Mouse (Mus musculus): ENCODE results near the gene Arl8a.

Arl8a gene

GRCm38 (mm10) chr1:135133678-135134435 lies 12.8 kb upstream of the Arl8a start:
- no peak for DNase-seq (ENCODE audit: low spot score)

DNA sequence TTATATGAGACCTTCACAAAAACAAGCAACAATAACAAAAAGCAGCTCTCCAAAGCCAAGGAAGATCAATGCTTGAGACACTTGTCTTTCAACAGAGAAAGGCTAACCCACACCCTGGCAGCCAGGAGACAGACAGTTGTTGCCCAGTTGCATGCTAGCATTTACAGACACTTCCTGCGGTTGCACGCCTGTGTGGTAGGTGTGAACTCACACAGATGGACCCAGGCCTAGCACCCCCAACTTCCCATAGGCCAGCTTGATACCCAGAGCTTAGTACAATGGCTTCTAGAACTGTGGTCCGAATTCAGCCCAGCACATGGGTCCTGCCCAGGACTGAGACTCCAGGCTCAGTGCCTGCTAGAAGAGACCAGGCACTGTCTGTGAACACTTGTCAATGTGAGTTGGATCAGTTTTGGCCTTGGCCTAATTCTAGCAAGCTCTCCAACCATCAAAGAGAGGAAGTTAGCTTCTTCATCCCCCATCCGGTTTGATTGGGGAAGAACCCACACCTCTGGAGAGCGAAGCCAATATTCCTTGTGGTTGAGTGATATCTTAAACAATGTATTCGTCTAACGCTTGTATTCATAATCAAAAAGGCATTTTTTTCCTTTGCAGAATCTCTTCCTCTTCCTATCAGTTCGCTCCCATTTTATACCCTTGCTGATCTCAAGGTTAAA lies 11.4 kb upstream of the Arl8a start:
- DNase-seq (ENCODE audit: low spot score): no peak

- DNase-seq (ENCODE audit: low spot score): peak; percentile 62
Observed at GRCm38 (mm10) chr1:135136500-135136899, 10.1 kb upstream of the Arl8a start.

GRCm38 (mm10) chr1:135139906-135140305 lies 6.7 kb upstream of the Arl8a start:
- DNase-seq (ENCODE audit: low spot score): no peak

- no peak for DNase-seq (ENCODE audit: low spot score)
Observed at GRCm38 (mm10) chr1:135142452-135142851, 4.2 kb upstream of the Arl8a start.

GRCm38 (mm10) chr1:135143940-135144339 lies 2.7 kb upstream of the Arl8a start:
- no peak for DNase-seq (ENCODE audit: low spot score)

DNA sequence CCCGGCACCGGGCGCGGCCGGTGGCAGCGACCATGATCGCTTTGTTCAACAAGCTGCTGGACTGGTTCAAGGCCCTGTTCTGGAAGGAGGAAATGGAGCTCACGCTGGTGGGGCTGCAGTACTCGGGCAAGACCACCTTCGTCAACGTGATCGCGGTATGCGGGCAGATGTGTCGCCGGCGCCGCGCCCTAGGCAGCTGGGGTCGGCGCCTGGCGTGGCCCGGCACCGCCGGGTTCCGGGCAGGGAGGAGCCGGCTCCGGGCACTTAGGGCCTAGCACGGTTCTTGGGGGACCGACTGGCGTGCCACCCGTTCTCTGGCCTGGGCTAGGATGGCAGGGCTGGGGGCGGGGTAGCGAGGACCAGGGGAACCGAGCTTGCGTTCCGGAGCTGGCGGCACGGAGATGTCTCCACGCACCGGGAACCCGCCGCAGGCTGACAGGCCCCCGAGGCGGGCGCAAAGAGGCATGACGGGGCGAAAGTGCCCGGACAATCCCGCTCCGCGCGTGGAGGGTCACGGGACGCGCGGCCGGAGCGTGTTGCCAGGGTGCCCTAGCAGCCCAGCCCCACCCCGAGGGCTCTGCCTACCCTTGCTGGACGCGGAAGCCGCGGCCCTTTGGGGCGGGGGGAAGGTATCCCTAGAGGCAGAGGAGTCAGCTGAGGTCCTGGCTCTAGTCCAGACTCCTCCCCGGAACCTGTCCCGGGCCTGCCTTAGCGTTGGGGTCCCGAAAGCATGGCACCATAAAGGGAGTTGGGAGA lies 500 bp downstream of the Arl8a start:
- DNase-seq (ENCODE audit: low spot score): peak; percentile 91

GRCm38 (mm10) chr1:135147702-135148058 lies 1.1 kb downstream of the Arl8a start:
- DNase-seq (ENCODE audit: low spot score): no peak

DNA sequence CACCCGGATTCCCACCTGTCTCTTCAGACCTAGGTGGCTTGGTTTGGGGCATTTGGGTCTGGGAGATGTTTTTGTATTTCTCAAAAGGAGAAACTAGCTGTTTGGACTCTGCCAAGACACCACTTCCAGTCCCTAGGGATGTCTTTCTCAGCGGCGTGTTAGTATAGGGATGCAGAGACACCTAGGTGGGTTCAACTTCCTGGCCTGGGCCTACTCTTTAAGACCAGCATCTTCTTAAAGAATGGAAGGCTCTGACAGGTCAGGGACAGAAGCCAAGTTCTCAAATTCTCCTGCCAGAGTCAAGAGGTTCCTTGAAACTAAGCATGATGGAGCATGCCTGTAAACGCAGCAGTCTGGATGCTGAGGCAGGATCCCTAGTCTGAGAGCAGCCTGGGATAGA lies 1.9 kb downstream of the Arl8a start:
- no peak for DNase-seq (ENCODE audit: low spot score)

GRCm38 (mm10) chr1:135148996-135149395 lies 2.4 kb downstream of the Arl8a start:
- DNase-seq (ENCODE audit: low spot score): no peak

- no peak for DNase-seq (ENCODE audit: low spot score)
Observed at GRCm38 (mm10) chr1:135154011-135154410, 7.4 kb downstream of the Arl8a start.

DNA sequence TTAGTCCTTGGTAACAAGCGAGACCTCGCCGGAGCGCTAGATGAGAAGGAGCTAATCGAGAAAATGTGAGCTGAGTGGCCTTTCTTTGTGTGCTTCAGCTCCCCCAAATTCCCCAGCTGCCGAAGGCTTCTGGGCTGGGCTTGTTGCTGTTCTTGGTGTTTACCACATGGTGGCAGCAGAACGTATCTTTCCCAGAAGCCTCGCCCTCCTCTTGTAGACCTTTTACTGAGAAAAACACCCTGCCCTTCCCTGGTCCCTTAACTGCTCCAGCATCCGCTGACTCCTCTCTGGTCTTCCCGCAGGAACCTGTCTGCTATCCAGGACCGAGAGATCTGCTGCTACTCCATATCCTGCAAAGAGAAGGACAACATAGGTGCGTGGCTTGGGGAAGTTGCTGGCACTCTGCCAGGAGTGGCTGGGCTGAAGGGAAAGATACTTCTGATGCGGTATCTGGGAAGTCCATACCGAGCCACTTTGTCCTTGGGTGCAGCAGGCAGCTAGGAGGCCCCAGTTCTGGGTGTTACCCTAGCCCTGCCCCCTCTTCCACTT lies 7.9 kb downstream of the Arl8a start:
- DNase-seq (ENCODE audit: low spot score): peak; percentile 83

GRCm38 (mm10) chr1:135156300-135156699 lies 9.7 kb downstream of the Arl8a start:
- no peak for DNase-seq (ENCODE audit: low spot score)

GRCm38 (mm10) chr1:135158633-135159032 lies 12.0 kb downstream of the Arl8a start:
- DNase-seq (ENCODE audit: low spot score): no peak

- DNase-seq (ENCODE audit: low spot score): no peak
Observed at GRCm38 (mm10) chr1:135159074-135159473, 12.4 kb downstream of the Arl8a start.

- DNase-seq (ENCODE audit: low spot score): no peak
Observed at GRCm38 (mm10) chr1:135159556-135160123, 13.0 kb downstream of the Arl8a start.

GRCm38 (mm10) chr1:135160411-135161050 lies 13.9 kb downstream of the Arl8a start:
- no peak for DNase-seq (ENCODE audit: low spot score)

- DNase-seq (ENCODE audit: low spot score): no peak
Observed at GRCm38 (mm10) chr1:135162720-135163119, 16.1 kb downstream of the Arl8a start.

DNA sequence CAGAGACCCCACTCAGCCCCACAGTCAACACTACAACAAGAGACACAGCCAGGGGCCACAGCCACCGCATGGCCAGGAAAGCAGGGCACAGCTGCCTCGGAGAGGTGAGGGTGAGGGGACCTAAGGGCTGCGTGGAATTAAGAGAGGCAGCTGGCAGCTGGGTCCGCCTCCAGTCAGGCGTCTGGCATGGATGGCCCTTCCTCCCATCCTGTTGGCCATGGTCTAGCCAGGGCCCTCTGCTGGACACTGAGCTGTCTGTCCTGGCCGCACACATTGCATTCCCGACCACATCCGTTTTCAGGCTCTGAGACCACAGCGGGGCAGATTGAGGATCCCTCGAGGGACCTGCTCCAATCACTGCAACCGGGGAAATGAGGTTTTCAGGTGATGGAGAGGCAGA lies 20.8 kb downstream of the Arl8a start, which contains the start of gene Gpr37l1:
Gene Gpr37l1 (minus strand): TSS at position 247 of the 400 bp plus-strand sequence.
- no peak for DNase-seq (ENCODE audit: low spot score)

- DNase-seq (ENCODE audit: low spot score): no peak
Observed at GRCm38 (mm10) chr1:135168453-135169200, 22.0 kb downstream of the Arl8a start.
